Mouse (Mus musculus) retina, embryonic 14.5 days (tissue): ENCODE results near the gene D430042O09Rik.

Experiments
- DNase-seq: peaks from one replicate; pipeline ENCODE4 v3.0.0-alpha.2; 2015; ENCODE audit warnings: low spot score

The D430042O09Rik gene

GRCm38 (mm10) chr7:125873971-125874495, 166.3 kb downstream of the D430042O09Rik start:
- DNase-seq: no peak

DNA sequence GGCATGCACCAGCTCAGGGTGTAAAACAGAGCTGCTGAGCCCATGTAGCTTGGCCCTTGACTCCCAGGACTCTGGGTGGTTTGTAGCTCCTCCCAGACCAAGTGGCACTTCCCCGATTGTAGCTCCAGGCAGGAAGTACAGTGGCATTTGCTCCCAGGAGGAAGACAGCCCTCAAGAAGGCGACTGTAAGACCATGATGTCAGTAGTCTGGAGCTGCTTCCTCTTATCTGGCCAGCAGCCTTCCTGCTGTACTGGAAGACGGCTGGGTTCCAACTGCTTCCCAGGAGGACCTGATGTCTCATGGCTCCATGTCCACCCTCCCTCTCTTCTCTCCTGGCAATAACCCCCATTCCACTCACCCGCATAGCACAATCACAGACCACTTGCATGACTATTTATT, 170.4 kb downstream of the D430042O09Rik start:
- no peak for DNase-seq

- no peak for DNase-seq
Measured at GRCm38 (mm10) chr7:125883232-125883631, 175.5 kb downstream of the D430042O09Rik start.

GRCm38 (mm10) chr7:125886116-125886680, 178.5 kb downstream of the D430042O09Rik start:
- no peak for DNase-seq

- no peak for DNase-seq
Measured at GRCm38 (mm10) chr7:125887124-125887523, 179.4 kb downstream of the D430042O09Rik start.

GRCm38 (mm10) chr7:125887761-125888160, 180.1 kb downstream of the D430042O09Rik start:
- DNase-seq: no peak

GRCm38 (mm10) chr7:125888373-125888772, 180.7 kb downstream of the D430042O09Rik start:
- no peak for DNase-seq

DNA sequence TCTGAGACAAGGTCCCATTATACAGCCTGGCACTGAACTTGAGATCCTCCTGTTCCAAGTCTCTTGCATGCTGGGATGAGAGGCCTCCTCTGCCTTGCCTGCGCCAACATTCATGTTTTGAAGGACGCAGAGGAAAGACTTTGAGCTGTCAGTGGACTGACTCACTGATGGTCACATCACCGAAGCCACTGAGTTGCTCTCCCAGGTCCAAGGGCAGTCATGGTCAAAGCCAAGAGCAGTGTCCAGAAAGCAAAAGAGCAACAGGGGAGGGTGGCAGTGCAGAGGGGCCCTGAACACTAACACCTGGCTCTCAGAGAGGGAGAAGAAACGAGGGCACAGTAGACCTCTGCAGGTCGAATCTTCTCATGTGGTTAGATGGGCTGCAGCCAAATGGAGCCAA, 185.9 kb downstream of the D430042O09Rik start:
- no peak for DNase-seq

DNA sequence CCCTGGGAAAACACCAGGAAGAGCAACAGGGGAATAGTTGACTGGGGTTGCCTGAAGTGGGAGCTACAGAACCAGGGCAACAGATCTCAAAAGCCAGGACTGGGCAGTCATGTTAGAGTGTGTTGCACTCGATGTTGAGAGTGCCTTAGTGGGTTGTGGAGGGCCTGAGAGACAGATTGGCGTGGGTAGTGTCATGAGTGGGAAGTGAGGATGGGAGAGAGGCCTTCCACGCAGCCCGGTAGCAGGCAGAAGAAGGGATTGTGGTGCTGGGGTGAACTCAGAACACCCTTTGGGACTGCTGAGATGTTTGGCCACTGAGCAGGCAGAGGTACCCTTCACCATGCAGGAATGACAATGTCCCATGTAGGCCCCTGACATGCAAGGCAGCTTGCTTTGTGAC, 189.4 kb downstream of the D430042O09Rik start:
- no peak for DNase-seq

GRCm38 (mm10) chr7:125899036-125899435, 191.3 kb downstream of the D430042O09Rik start:
- DNase-seq: peak; percentile 25

DNA sequence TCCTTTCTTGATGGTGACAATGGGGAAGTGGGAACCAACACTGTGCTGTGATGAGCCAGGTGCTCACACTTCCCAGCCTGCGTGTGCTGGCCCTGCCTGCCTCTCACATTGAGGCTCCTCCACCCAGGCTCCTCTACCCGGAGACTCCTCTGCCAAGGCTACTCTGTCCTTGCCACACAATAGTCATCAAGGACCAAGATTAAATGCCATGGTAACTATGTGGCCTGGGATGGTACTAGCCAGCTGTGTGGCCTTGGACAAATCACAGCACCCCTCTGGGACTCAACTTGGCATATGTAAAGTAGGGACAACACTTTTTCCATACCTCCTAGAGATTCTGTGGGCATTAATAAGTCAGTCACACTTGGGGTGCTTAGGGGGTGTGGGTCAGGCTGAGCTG, 192.2 kb downstream of the D430042O09Rik start:
- DNase-seq: no peak

- no peak for DNase-seq
Measured at GRCm38 (mm10) chr7:125900386-125901161, 192.9 kb downstream of the D430042O09Rik start.

DNA sequence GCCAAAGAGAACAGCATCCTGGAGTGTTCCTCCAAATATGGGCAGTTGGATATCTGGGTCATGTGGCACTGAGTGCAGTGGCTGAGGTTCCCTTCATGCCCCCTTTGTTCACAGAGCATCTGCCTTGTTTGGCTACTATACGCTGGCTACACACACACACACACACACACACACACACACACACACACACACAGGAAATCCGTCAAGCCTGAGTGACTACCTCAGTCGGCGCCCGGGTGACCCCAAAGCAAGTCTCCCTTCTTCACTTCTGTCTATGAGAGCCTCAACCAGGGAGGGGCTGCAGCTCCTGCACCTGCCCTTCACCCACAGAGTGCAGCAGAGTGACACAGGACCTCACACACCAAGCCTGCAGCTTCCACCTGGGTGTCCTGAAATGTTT, 213.1 kb downstream of the D430042O09Rik start:
- DNase-seq: peak; percentile 46

DNA sequence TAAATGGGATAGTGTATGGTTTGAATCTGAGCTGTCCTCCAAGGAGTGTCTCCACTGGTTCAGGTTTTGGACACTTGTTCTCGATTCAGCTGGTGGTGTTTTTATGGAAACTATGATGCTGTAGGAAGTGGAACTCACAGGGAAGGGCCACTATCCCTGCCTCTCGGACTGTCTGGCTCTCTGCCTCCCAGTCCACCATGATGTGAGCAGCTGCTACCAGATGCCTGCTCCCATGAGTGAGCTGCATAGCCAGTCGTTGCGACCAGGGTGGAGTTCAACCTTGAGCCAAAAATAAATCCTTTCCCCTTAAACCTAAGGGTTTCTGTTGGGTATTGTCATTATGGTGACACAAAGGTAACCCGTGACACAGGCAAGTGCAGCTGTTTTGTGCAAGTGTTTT, 216.4 kb downstream of the D430042O09Rik start:
- no peak for DNase-seq
